Mouse (Mus musculus) heart, embryonic 10.5 days (tissue): ENCODE data around the gene Tmem269. TPM values are rescaled to one million over a fixed set of nuclear protein-coding genes. Genes with fewer than 3 reads are reported as not detected.

Source experiments
- DNase-seq: peaks from one replicate; pipeline ENCODE4 v3.0.0-alpha.2; 2017; ENCODE audit warnings: low spot score
- H3K27ac ChIP-seq: fragments of 300-500 bp; sonication (generic); 2 replicates; pipeline ENCODE4 v1.5.1; 2016; ENCODE audit warnings: mild to moderate bottlenecking
- H3K27me3 ChIP-seq: fragments of 300-500 bp; sonication (generic); 2 replicates; pipeline ENCODE4 v1.6.1; 2016; ENCODE audit warnings: mild to moderate bottlenecking; ENCODE audit not compliant: poor library complexity, insufficient read depth, severe bottlenecking
- H3K36me3 ChIP-seq: fragments of 300-500 bp; sonication (generic); 2 replicates; pipeline ENCODE4 v1.6.1; 2016; ENCODE audit warnings: mild to moderate bottlenecking, moderate library complexity
- H3K4me1 ChIP-seq: fragments of 300-500 bp; sonication (generic); 2 replicates; pipeline ENCODE4 v1.6.1; 2016; ENCODE audit warnings: mild to moderate bottlenecking
- H3K4me3 ChIP-seq: fragments of 300-500 bp; sonication (generic); 2 replicates; pipeline ENCODE4 v1.5.1; 2016; ENCODE audit warnings: mild to moderate bottlenecking, moderate library complexity
- H3K9me3 ChIP-seq: fragments of 300-500 bp; sonication (generic); 2 replicates; pipeline ENCODE4 v1.6.1; 2016; ENCODE audit warnings: mild to moderate bottlenecking, moderate library complexity
- WGBS: fragments of 180-500 bp; shearing (Covaris S2); methylation state at CpG from one replicate; pipeline ENCODE4 v1.1.7; 2016; 5-methylcytosine and 5-hydroxymethylcytosine counted together
- polyA plus RNA-seq: library from polyadenylated mRNA; unstranded; fragments of >200 nt; fragmentation: Nextera tagmentation; extraction: Ambion mirVana; gene quantifications from 2 replicates; pipeline ENCODE4 v1.2.1, GENCODE M21; 2016

Gene Tmem269
- polyA plus RNA-seq, 1 experiment from 2014 or later, result not detected

DNA sequence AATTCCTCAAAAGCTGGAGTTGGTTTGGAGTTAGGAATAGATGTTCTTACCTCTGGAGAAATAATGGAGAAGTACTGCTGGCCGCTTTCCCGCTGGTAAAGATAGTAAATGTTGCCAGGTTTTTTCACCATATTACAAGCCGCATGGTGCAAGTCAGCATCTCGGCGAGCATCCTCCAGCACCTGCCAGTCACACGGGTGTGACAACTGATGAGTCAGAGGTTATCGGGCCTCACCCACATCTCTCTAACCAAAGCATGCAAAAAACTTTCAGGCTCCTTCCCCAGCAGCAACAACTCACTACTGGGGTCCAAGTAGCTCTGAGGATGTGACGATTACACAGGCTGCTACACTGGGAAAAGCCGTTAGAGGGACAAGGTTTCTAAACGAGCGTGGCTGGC lies 8.7 kb upstream of the Tmem269 start:
- no peaks in the 10 kb centered on the region for H3K27me3 ChIP-seq
- no peak for DNase-seq
- WGBS, result 91% methylated on average over 11 of the region's 11 CpGs
- H3K36me3 ChIP-seq, result peaks cover 52% of the 10 kb centered on the region
- no peaks in the 10 kb centered on the region for H3K9me3 ChIP-seq
- peaks cover 6% of the 10 kb centered on the region; the same call in 1 of the 2 replicates for H3K4me1 ChIP-seq
- H3K4me3 ChIP-seq, result no peak overlapping the region
- no peak overlapping the region for H3K27ac ChIP-seq

DNA sequence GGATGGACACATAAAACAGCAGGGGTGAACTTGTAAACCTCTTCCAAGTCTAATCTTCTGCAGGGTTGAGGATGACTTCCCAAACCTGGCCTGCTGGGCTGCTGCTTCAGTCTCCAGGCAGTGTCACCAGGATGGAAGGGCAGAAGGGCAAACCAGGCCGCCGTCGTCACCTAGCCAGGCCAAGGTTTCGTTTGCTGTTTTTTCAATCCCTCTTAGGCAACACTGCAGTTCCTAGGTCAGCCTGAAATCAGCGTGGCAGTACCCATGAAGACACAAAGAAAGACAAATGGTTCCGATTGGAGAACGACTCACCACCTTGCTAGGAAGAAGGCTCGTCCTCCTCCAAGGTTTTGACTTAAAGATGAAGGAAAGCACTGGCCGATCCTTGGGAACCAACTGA lies 7.7 kb upstream of the Tmem269 start:
- 85% methylated on average over 9 of the region's 9 CpGs for WGBS

DNA sequence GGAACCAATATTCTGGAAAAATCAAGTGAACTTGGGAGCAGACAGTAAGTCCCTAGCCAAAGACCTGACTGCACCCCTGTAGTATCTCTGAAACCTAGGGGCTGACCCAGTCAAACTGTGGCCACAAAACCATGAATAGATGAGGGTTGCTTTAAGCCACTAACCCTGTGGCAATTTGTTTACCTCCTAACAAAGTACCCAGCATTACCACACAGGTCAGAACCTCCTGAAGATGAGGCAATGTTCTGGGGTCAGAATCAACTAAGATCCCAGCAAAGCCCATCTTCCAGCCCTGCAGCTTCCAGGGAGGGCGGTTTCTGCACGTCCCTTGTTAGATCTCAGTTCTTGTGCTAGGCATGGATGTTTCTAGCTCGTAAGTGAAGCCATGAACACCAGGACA lies 6.5 kb upstream of the Tmem269 start:
- Histone ChIP-seq H3K4me1 (no peaks in the 10 kb centered on the region), H3K4me3 (no peak overlapping the region), H3K9me3 (no peaks in the 10 kb centered on the region), H3K27me3 (no peaks in the 10 kb centered on the region), H3K27ac (no peak overlapping the region), H3K36me3 (peaks cover 49% of the 10 kb centered on the region)
- DNase-seq, result no peak
- WGBS, result over 99% methylated on average over 3 of the region's 3 CpGs

More for the DNA sequence above, 7.7 kb upstream of the Tmem269 start:
- Histone ChIP-seq H3K4me3 (no peak overlapping the region), H3K27ac (no peak overlapping the region), H3K9me3 (no peaks in the 10 kb centered on the region), H3K36me3 (peaks cover 52% of the 10 kb centered on the region), H3K27me3 (no peaks in the 10 kb centered on the region), H3K4me1 (no peaks in the 10 kb centered on the region)
- DNase-seq, result no peak

DNA sequence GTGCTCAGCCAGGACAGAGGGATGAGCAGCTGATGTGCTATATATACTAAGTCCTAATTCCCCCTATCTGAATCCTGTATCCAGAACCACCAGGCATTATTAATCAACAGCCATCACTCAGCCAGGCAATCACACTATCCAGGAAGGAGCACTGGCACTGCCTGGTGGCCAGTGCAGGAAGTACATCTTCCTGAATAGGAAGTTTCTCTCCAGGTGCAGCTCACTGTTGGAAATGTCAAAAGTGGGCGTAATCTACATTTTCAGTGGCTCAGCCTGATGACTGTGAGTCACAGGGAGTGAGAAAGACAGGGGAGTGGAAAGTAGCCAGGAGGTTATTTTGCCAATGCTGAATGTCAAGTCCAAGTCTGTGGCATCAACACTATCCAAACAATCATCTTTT lies 5.7 kb upstream of the Tmem269 start:
- H3K27me3 ChIP-seq, result no peaks in the 10 kb centered on the region
- peaks cover 49% of the 10 kb centered on the region for H3K36me3 ChIP-seq
- WGBS, result 82% methylated on average over 1 of the region's 1 CpGs
- no peak for DNase-seq
- no peaks in the 10 kb centered on the region for H3K9me3 ChIP-seq
- H3K27ac ChIP-seq, result no peak overlapping the region
- no peaks in the 10 kb centered on the region for H3K4me1 ChIP-seq
- H3K4me3 ChIP-seq, result no peak overlapping the region

DNA sequence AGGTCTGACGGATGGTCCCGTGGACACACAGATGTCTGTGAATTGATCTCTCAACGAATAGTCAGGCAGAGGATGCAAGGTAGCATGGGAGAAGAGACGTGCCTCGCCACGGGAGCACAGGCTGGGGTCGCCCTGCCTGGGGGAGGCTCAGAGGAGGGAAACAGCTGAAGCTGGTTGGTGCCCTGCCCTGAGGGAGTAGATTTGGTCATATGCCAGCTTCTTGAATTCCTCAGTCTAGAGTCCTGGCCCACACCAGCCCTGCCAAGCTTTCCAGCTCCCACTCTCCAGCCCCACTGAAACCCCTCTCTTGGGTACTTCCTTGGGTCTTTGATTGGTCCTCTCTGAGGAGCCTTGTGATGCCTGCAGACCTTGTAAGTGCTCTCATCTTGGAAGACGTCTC lies 1.4 kb downstream of the Tmem269 start:
- Histone ChIP-seq H3K9me3 (no peaks in the 10 kb centered on the region), H3K36me3 (no peaks in the 10 kb centered on the region), H3K27me3 (no peaks in the 10 kb centered on the region), H3K4me1 (peaks cover 9% of the 10 kb centered on the region), H3K4me3 (no peak overlapping the region), H3K27ac (no peak overlapping the region)
- 72% methylated on average over 8 of the region's 8 CpGs for WGBS
- no peak for DNase-seq

DNA sequence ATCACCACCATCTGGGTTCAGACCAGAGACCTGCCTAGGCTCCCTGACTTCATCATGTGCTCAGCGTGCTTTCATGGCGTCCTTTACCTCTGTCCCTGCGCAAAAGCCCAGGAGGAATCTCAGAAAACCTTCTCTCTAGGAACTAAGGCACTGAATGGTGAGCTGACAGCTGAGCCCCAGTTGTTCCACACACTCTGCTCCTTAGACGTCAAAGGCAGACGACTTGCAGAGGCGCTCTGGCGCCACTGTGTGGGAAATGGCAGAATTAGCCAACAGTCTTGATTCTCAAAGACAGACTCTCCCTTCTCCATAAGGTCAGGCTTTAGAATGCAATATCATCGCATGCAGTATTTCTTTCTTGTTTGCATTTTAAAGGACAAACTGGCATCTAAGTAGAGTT lies 13.3 kb downstream of the Tmem269 start:
- no peaks in the 10 kb centered on the region for H3K9me3 ChIP-seq
- no peak overlapping the region for H3K4me3 ChIP-seq
- H3K4me1 ChIP-seq, result peaks cover 5% of the 10 kb centered on the region; the same call in 1 of the 2 replicates
- H3K27me3 ChIP-seq, result peaks cover under 1% of the 10 kb centered on the region; the same call in 1 of the 2 replicates
- peaks cover 13% of the 10 kb centered on the region for H3K36me3 ChIP-seq
- peak; percentile 90 for DNase-seq
- 16% methylated on average over 8 of the region's 8 CpGs for WGBS
- no peak overlapping the region for H3K27ac ChIP-seq

GRCm38 (mm10) chr4:119198105-119198504 lies 19.9 kb downstream of the Tmem269 start:
- WGBS, result 86% methylated on average over 6 of the region's 6 CpGs
- no peaks in the 10 kb centered on the region for H3K27me3 ChIP-seq
- H3K27ac ChIP-seq, result peak overlapping the region; percentile 36; the same call in 1 of the 2 replicates
- DNase-seq, result no peak
- H3K9me3 ChIP-seq, result no peaks in the 10 kb centered on the region
- H3K36me3 ChIP-seq, result peaks cover 21% of the 10 kb centered on the region
- no peak overlapping the region for H3K4me3 ChIP-seq
- H3K4me1 ChIP-seq, result peaks cover 30% of the 10 kb centered on the region

DNA sequence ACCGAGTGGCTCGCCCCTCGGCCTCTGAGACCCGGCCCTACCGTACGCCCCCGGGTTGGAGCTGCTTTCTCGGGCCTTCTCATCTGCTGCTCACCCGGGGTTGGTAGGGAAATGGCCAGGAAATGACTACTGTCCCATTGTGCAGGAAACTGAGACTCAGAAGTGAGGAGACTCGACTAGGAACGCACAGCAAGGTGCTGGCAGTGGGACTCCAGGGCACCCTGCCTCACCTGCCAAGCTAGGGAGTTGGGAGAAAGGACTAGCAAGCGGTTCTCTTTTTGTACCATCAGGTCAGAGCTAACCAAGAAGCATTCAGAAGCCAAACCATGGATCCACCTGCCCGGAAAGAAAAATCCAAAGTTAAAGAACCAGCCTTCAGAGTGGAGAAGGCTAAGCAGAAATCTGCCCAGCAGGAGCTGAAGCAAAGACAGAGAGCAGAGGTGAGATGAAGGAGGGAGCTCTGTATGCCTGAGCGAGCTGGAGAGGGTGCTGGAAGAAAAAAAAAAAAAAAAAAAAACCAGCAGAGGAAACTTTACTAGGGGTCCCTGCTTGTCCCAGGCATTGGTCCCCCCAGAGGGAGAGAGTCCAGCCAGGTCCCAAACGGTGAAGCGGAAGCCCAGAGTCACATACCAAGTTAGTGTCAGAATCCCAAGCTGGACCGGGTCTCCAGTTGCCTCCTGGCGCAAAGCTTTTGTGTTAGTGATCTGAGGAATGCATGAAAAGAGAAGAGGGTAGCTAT lies 22.3 kb downstream of the Tmem269 start:
- Histone ChIP-seq H3K36me3 (peaks cover 11% of the 10 kb centered on the region), H3K4me3 (peak overlapping the region; percentile 72), H3K27me3 (no peaks in the 10 kb centered on the region), H3K9me3 (no peaks in the 10 kb centered on the region), H3K27ac (peak overlapping the region; percentile 95), H3K4me1 (peaks cover 30% of the 10 kb centered on the region)
- DNase-seq, result no peak
- WGBS, result 16% methylated on average over 15 of the region's 18 CpGs

DNA sequence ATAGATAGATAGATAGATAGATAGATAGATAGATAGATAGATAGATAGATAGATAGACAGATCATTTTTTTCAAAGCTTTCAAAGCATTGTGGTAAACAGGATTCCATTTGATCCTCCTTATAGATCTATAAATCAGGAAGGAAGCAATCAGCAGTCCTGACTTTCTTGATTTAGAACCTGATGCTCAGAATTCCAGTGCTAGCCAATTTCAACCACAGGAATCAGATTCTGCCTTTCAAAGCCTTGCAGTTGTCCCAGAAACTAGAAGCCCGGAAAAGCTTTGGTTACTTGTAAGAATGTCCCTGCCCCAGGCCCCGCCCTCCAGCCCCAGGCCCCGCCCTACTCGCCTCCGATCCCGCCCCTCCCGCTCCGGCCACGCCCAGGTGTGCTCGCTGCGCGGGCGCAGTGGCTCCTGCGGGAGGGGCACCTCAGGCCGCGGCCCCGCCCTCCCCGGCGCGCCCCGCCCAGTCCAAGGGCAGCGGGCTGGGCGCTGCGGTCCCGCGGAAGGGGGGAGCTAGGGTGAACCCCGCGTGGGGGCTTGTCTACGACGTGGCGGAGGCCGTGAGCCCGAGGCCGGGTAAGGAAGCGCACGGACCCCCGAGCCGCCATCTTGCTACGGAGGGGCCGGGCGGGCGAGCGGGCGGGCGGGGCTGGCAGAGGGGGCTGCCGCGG lies 23.0 kb downstream of the Tmem269 start, which contains the start of gene Svbp:
Gene Svbp, plus strand, starts transcription at position 398 of the 673 bp plus-strand sequence.
- Histone ChIP-seq H3K27ac (peak within 1 kb of the TSS; percentile 95), H3K27me3 (no peaks in the 10 kb centered on the region), H3K4me3 (peak within 1 kb of the TSS; percentile 72), H3K36me3 (peaks cover 8% of the 10 kb centered on the region; the same call in 1 of the 2 replicates), H3K4me1 (peaks cover 30% of the 10 kb centered on the region), H3K9me3 (no peaks in the 10 kb centered on the region)
- peak; percentile 96 for DNase-seq
- under 1% methylated on average over 42 of the region's 47 CpGs for WGBS

DNA sequence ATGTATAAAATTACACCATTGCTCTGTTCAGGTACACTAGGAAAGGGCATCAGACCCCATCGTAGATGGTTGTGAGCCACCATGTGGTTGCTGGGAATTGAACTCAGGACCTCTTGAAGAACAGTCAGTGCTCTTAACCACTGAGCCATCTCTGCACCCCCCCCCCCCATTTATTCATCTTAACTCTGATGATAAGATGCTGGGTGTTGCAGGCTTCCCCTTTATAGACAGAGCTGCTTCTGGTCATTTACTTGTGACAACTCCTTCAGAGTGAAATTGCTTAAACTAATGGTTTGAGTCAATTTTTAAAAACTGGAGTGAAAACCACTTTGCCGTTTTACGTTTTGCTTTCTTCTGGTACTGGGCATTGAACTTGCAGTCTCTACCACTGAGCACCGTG lies 25.3 kb downstream of the Tmem269 start:
- DNase-seq, result no peak
- Histone ChIP-seq H3K4me1 (peaks cover 27% of the 10 kb centered on the region), H3K27ac (no peak overlapping the region), H3K27me3 (peaks cover 4% of the 10 kb centered on the region; the same call in 1 of the 2 replicates), H3K9me3 (no peaks in the 10 kb centered on the region), H3K36me3 (0 out of 2 replicates have a peak, but pooled peaks cover 3% of the 10 kb centered on the region), H3K4me3 (no peak overlapping the region)
- WGBS, result 89% methylated on average over 4 of the region's 4 CpGs

GRCm38 (mm10) chr4:119191273-119191672 lies 26.7 kb downstream of the Tmem269 start:
- peaks cover 16% of the 10 kb centered on the region for H3K4me1 ChIP-seq
- peak overlapping the region; percentile 42; the same call in 1 of the 2 replicates for H3K27ac ChIP-seq
- WGBS, result 78% methylated on average over 3 of the region's 3 CpGs
- peaks cover 6% of the 10 kb centered on the region; the same call in 1 of the 2 replicates for H3K27me3 ChIP-seq
- no peaks in the 10 kb centered on the region for H3K36me3 ChIP-seq
- DNase-seq, result no peak
- no peaks in the 10 kb centered on the region for H3K9me3 ChIP-seq
- no peak overlapping the region for H3K4me3 ChIP-seq

DNA sequence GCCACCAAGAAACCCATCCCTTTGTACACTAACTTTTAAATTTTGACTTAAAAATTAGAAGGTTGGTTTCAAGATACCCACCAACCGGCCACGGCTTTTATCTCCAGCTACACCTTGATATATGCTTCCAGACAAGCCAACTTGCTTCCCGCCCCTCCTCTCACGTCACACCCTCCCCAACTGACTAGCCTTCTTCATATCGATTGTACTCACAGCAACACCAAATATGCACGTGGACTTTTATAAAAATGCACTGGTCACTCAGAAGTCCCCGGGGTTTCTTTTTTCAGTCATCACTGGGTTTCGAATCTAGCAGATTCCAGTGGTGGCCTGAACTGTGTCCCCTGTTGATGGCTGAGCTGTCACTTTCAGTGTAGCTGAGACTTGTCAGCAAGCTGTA lies 27.4 kb downstream of the Tmem269 start:
- 69% methylated on average over 8 of the region's 8 CpGs for WGBS
- no peaks in the 10 kb centered on the region for H3K9me3 ChIP-seq
- H3K27me3 ChIP-seq, result peaks cover 6% of the 10 kb centered on the region; the same call in 1 of the 2 replicates
- no peaks in the 10 kb centered on the region for H3K36me3 ChIP-seq
- H3K4me3 ChIP-seq, result no peak overlapping the region
- peaks cover 9% of the 10 kb centered on the region; the same call in 1 of the 2 replicates for H3K4me1 ChIP-seq
- DNase-seq, result peak; percentile 89
- H3K27ac ChIP-seq, result peak overlapping the region; percentile 74; the same call in 1 of the 2 replicates

GRCm38 (mm10) chr4:119189864-119190263 lies 28.2 kb downstream of the Tmem269 start, which contains the start of gene Ermap:
Ermap (minus strand) TSS chr4:119190011.
- 62% methylated on average over 6 of the region's 6 CpGs for WGBS
- peak within 1 kb of the TSS; percentile 74; the same call in 1 of the 2 replicates for H3K27ac ChIP-seq
- no peaks in the 10 kb centered on the region for H3K36me3 ChIP-seq
- DNase-seq, result peak; percentile 90
- 0 out of 2 replicates have a peak, but pooled peaks cover 6% of the 10 kb centered on the region for H3K4me1 ChIP-seq
- H3K9me3 ChIP-seq, result no peaks in the 10 kb centered on the region
- H3K4me3 ChIP-seq, result peak within 1 kb of the TSS; percentile 37
- peaks cover 6% of the 10 kb centered on the region; the same call in 1 of the 2 replicates for H3K27me3 ChIP-seq
